Mouse (Mus musculus): Measurements from ENCODE around the gene Tns2.
A peak's percentile ranks its signal among the peaks of the same experiment; 100 is the strongest.
"Not testable (repeated sequence)": the region's sequence is repeated elsewhere in the genome, so short reads cannot be mapped to it uniquely, and the experiment has no call there.

The Tns2 gene

DNA sequence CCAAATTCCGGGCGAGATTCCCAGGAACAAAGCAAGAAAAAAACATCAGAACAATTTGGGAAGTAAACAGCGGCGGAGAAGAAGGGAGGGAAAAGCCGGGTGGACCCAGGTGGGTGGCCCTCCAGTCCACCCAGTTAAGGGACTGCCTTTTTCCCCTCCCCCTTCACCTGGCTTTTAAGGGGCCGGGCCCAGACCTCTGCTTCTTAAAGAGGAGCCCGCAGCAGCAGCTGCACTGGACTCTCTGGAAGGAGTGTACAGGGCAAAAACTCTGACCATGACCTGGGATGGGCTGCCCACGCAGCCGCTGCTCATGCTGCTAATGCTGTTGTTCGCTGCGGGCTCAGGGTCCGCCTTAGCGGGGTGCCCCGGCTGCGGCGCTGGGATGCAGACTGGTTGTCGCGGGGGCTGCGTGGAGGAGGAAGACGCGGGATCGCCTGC, 44.1 kb downstream of the Tns2 start, which contains the start of gene Igfbp6:
TSS of gene Igfbp6 (plus strand) at position 89 of the 438 bp plus-strand sequence.
- DNase-seq = no peak

DNA sequence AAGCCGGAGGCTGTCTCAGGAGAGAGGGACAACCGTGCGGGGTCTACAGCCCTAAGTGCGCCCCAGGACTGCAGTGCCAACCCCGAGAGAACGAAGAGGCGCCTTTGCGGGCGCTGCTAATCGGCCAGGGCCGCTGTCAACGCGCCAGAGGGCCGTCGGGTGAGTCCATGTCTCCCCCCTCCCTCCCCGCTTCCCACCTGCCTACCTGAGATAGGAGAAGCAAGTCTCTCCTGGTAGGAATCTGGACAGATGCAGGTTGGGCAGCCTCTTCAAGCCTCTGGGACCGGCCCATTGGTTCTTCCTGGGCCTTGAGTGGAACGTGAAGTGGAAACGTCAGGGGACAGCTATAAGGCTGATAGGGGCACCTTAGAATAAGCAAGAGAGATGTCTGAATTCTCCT, 44.5 kb downstream of the Tns2 start:
- DNase-seq = no peak

DNA sequence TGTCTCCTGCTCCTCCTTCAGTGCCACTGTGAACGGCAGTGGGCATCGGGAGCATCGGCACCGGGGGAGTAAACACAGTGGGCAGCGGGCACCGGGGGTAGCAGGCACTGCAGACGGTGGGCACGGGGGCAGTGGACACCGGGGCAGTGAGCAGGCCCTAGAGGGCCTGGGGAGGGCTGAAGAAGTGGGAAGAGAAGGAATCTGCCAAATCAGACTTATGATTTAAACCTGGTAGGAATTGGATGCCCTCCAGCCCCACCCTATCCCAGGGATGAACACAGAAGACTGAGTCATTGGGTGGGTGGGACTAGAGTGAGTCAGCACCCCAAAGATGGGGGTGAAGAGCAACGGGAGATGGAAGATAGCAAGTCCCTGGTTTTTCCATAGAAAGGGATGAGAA, 45.1 kb downstream of the Tns2 start:
- no peak for DNase-seq

DNA sequence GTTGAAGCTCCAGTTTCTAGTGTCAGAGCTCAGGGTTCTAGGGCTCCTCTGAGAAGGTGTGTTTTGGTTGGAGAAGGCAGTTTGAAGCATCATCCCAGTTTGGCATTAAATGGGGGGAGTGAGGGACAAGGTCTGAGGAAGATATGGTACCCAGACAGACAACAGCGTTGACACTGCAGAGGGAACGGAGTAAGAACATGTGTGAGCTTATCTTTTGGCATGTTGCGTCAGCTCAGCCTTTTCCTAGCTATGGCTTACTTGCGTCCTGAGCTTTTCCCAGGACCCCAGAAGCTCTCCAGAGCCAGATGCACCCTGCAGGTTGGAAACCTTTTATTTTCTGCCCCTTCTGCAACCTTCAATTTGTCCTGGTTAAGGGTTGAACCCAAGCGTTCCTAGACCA, 45.9 kb downstream of the Tns2 start:
- no peak for DNase-seq

DNA sequence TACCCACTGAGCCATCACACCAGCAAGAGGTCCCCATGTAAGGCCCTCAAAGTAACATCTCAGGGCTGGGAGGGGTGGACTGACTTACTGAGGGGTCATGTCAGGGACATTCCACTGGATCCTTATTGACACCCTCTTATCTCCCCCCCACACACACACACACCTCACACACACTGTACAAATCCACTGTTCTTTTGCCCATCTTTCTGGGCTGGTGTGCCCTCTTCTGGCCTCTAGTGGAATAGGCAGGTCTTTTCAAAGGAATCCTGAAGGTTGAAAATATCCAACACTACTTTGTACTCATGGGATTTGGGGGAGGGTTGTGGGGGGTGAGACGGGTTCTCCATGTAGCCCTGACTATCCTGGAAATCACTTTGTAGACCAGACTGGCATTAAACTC, 46.7 kb downstream of the Tns2 start:
- peak; percentile 51 for DNase-seq

DNA sequence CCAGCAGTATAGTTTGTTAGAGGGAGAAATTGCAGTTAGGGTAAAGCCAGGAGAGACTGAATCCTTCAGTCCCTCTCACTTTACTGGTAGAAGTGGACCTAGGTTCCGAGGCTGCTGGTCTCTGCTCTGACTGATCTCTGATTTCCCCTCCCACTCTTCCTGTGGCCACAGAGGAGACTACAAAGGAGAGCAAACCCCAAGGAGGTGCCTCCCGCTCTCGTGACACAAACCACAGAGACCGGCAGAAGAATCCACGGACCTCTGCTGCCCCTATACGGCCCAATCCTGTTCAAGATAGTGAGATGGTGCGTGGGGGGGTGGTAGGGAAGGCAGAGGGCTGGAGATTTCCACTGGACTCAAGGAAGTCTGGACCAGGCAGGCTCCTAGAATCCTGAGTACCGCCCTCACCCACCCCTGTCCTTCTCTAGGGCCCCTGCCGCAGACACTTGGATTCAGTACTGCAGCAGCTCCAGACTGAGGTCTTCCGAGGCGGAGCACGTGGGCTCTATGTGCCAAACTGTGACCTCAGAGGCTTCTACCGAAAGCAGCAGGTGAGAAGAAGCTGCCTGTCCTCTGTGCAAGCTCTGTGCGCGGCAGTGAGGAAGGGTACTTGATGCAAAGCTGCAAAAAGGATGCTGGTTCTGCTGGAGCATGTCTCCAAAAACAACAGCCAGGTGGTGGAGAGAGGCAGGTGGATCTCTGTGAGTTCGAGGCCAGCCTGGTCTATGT, 47.6 kb downstream of the Tns2 start:
- DNase-seq = no peak

DNA sequence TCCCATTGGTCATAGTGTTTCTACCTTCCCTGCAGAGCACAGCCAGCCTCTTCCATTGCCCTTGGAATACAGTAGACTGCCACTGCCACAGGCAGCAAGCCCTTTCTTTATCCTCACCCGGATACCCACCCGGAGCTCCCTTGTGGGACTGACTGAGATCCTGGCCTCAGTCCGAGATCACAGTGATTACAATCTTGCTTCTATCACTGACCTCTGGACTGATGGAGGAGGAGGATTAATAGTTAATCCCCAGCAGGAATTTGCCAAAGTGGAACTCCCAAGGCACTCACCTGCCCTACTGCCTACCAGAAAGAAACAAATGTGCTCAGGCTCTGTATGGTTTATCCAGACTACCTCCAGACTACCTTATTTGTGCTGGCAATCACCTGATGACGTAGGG, 49.3 kb downstream of the Tns2 start:
- DNase-seq = no peak

DNA sequence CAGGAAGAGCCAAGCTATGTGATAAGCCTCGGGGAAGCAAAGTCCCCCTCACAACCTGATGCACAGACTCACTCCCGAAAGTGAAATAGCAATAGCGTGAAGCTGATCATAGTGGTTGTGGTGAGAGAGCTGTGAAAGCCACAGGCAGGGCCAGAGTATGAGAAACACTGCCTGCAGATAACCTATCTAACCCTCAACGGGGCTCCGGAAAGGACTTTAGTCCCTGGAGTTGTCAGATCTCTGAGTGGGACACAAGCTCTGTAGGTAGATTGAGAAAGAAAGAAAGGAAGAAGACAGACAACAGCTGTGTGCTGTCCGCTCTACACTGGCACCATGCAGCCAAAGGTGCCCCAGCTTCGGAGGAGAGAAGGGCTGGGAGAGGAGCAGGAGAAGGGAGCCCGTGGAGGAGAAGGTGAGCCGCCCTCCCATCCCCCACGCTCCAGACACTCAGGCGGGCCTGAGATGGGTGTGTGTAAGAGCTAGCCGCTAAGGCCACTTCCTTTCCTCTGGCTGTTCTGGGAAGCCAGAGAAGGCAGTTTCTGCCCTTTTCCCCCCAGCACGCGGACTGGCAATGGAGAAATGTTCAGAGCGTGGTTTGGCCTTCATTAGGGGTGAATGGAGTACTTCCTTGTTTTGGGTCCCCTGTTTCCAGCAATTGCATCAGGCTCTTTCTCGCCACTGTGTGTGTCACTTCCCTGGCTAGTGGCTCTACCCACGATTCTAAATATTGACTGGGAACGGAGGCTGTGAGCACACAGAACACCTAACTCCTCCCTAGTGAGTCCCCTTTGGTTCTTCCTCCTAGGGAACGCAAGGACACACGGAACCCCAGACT, 50.3 kb downstream of the Tns2 start, which contains the start of gene Soat2:
TSS of gene Soat2 (plus strand) at position 226 of the 835 bp plus-strand sequence.
- DNase-seq = peak; percentile 42

DNA sequence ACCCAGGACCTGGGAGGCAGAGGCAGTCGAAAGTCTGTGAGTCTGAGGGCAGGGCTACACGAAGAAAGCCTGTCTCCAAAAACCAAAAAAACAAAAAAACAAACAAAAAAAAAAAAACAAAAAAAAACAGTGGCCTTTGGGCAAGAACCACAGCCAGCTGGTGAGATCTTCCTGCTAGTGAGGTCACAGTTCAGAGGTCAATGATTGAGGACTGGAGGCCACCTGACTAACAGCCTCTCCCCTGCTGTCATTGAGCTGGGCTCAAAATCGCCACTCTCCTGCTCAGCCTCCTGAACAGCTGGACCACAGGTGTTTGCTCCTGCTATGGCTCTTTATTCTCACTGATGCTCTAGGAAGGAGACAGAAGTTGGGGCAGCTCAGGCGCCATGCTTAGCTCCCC, 52.4 kb downstream of the Tns2 start:
- DNase-seq = peak; percentile 59

DNA sequence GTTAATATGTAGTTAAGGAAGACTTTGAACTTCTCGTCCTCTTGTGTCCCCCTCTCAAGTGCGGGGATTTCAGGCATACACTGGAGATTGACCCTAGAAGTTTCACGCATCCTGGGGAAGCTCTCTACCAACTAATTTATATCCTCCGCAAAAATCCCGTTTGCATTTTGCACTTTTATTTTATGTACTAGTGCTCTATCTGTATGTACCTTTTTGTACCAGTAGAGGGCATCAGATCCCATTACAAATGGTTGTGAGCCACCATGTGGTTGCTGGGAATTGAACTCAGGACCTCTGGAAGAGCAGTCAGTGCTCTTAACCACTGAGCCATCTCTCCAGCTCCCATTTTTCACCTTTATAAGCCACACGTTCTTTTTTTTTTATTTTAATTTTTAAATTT, 54.8 kb downstream of the Tns2 start:
- not testable (repeated sequence) for DNase-seq

DNA sequence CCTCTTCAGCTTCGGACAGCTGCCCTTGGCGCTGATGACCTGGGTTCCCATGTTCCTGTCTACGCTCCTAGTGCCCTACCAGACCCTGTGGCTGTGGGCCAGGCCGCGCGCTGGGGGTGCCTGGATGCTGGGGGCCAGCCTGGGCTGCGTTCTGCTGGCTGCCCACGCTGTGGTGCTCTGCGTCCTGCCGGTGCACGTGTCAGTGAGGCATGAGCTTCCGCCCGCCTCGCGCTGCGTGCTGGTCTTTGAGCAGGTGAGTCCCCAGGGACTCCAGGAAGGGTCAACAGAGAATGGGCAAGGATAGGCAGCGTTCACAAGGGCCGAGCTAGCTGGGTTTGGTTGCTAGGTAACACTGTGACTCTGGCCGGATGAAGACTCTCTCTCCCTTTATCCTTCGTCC, 56.6 kb downstream of the Tns2 start:
- peak; percentile 56 for DNase-seq

DNA sequence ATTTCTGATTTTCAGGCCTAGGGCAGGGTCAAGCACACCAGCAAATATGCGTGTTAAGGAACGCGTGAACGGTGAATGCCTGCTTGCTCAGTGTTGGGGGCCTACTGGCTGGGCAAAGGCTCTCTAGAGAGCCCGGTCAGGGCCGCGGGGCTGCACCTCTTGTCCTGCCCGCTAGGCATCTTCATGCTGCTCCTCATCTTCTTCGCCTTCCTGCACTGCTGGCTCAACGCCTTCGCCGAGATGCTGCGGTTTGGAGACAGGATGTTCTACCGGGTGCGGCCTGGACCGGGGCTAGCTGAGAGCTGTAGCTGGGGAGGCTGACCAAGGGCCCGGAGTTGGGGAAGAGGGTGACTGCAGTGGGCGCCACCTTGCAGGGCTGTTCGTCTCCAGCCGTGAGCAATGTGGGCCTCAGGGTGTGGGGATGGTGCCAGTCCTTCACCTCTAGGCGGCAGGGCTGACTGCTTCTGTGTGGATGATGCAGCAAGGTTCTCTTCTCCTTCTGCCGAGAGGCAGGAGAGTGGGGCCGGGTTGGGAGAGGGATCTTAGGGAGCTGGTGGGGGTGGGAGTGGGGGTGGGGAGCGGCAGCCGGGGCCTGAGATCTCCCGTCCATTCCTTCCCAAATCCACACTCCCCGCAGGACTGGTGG, 60.3 kb downstream of the Tns2 start:
- DNase-seq = no peak

DNA sequence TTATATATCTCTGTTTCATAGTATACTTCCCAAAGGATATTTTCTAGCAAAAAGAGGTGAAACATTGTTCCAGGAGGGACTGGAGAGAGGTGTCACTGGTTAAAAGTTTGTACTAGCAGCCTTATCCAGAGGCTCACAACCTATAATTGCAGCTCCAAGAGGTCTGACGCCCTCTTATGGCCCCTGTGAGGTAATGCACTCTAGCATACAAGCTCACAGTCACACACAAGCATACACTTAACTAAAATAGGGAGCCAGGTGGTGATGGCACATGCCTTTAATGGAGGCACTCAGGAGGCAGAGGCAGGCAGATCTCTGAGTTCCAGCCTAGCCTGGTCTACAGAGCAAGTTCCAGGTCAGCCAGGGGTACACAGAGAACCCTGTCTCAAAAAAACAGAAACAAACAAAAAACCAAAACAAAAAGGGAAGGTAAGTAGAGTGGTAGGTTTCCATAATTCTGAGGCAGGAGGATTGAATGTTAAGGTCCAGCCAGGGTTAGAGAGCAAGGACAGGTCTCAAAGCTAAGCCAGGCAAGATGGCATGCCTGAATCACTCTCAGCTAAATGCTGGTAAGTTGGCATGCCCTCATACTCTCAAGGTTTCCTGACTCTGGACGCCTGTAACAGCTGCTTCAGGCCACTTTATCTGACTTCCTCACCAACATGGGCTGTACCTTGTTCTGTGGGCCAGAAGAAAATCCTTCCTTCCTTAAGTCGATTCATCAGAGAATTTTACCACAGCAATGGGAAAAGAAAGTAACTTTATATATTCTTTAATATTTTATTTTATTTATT, 63.9 kb downstream of the Tns2 start:
- no peak for DNase-seq

DNA sequence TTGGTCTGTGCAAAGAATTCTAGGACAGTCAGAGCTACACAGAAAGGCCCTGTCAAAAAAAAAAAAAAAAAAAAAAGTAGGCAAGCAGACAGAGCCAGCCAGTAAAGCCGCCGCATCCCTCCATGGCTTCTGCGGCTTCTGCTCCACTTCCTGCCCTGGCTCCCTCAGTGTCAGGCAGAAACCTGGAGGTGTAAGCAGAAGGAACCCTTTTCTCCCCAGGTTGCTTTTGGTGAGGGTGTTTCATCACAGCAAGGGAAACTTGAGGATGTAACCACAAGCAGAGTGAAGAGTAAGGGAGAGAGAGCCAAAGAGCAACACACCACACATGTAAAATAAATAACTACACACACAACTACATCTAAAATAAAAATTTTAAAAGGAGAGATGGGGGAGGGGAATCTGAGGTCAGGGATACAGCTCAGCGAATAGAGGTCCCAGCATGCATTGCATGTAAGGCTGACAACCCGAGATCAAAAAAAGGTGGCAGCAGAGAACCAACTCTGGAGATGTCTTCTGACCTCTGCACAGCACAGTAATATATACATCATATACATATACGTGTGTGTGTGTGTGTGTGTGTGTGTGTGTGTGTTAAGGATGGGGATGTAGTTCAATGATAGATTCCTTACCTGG, 65.4 kb downstream of the Tns2 start:
- DNase-seq = no peak
